In genomic region chr3:147445884-147446283, GRCm38 (mm10) we compare ENCODE assay signal across 16 mouse cellular contexts.
DNase-seq lines count a peak whose midpoint lies in the region; ATAC-seq and TF ChIP-seq lines count a peak whose summit lies in the region.
"Had no signal": no experiment of that assay in that cellular context is flagged by ENCODE, and none has a peak within 500 bp of the region (broad histone marks: within the 10 kb centered on the region; RNA-seq: fewer than 3 reads in every experiment).

No protein-coding gene starts in this region.

- H3K9ac ChIP-seq in kidney, postnatal 0 days (ENCODE audit: low read depth, low read length): no peak overlapping the region
- no peak overlapping the region for H3K9ac ChIP-seq in kidney, embryonic 14.5 days (ENCODE audit: low read depth, low read length)
- no peak overlapping the region for H3K9ac ChIP-seq in limb, embryonic 15.5 days
- H3K9ac ChIP-seq: lung, embryonic 14.5 days had no signal

- no peaks in the 10 kb centered on the region for H3K27me3 ChIP-seq in kidney, postnatal 0 days (ENCODE audit: insufficient read depth, low read length)
- H3K27me3 ChIP-seq in kidney, embryonic 14.5 days (ENCODE audit: control insufficient read depth, insufficient read depth, low read length): no peaks in the 10 kb centered on the region
- H3K27me3 ChIP-seq in limb, embryonic 15.5 days: no peaks in the 10 kb centered on the region

- no peak for ATAC-seq in kidney, postnatal 0 days (replicated peaks; ENCODE audit: low FRiP score, low read depth)
- ATAC-seq in kidney, embryonic 14.5 days (ENCODE audit: low FRiP score, low TSS enrichment): no peak
- no peak for ATAC-seq in limb, embryonic 15.5 days (ENCODE audit: insufficient number of reproducible peaks, low FRiP score, low TSS enrichment, low read depth)

- TF ChIP-seq CTCF in kidney, postnatal 0 days (IDR thresholded peaks at IDR 0.05; ENCODE audit: low read depth): no peak

- no peaks in the 10 kb centered on the region for H3K9me3 ChIP-seq in kidney, postnatal 0 days (replicated peaks; ENCODE audit: low read length)
- H3K9me3 ChIP-seq in kidney, embryonic 14.5 days (ENCODE audit: control insufficient read depth, low read length): no peaks in the 10 kb centered on the region
- no peaks in the 10 kb centered on the region for H3K9me3 ChIP-seq in limb, embryonic 15.5 days
- H3K9me3 ChIP-seq: hindbrain, embryonic 10.5 days had no signal

- 76% methylated on average over 8 of the region's 8 CpGs for WGBS in kidney, postnatal 0 days
- WGBS in kidney, embryonic 14.5 days: 85% methylated on average over 8 of the region's 8 CpGs
- WGBS in limb, embryonic 15.5 days: 33% methylated on average over 8 of the region's 8 CpGs

- no peaks in the 10 kb centered on the region for H3K4me1 ChIP-seq in kidney, postnatal 0 days (replicated peaks; ENCODE audit: insufficient read depth, low read length)
- H3K4me1 ChIP-seq in kidney, embryonic 14.5 days (ENCODE audit: control insufficient read depth, insufficient read depth, low read length): no peaks in the 10 kb centered on the region
- 0 out of 2 replicates have a peak, but pooled peaks cover 10% of the 10 kb centered on the region for H3K4me1 ChIP-seq in limb, embryonic 15.5 days

- no peaks in the 10 kb centered on the region for H3K36me3 ChIP-seq in kidney, postnatal 0 days (ENCODE audit: insufficient read depth, low read length)
- no peaks in the 10 kb centered on the region for H3K36me3 ChIP-seq in kidney, embryonic 14.5 days (ENCODE audit: control insufficient read depth, insufficient read depth, low read length)
- no peaks in the 10 kb centered on the region for H3K36me3 ChIP-seq in limb, embryonic 15.5 days
- H3K36me3 ChIP-seq: hindbrain, embryonic 10.5 days had no signal

- peak; percentile 25 for DNase-seq in kidney, postnatal 0 days (ENCODE audit: low spot score)
- peak; percentile 55 for DNase-seq in embryo, embryonic 11 days
- peak; percentile 11 for DNase-seq in gastrocnemius, postnatal 10 days
- no peak for DNase-seq in layer of hippocampus, adult 8-10 months (ENCODE audit: low spot score in 2 of 2)
- no peak for DNase-seq in frontal cortex, postnatal 14 days (ENCODE audit: low spot score in 2 of 2)
- DNase-seq in ovary, postnatal 14 days (ENCODE audit: low spot score): no peak
- DNase-seq: cerebellum, adult 2 months; kidney, adult 11 months; left cerebral cortex, postnatal 4 days; lung, embryonic 14.5 days; retina, postnatal 1 day had no signal

- no peak overlapping the region for H3K4me2 ChIP-seq in kidney, postnatal 0 days (ENCODE audit: low read length)
- no peak overlapping the region for H3K4me2 ChIP-seq in kidney, embryonic 14.5 days (replicated peaks; ENCODE audit: low read depth, low read length)
- H3K4me2 ChIP-seq in limb, embryonic 15.5 days: no peak overlapping the region
- H3K4me2 ChIP-seq: lung, embryonic 14.5 days; midbrain, embryonic 11.5 days had no signal

- no peak overlapping the region for H3K4me3 ChIP-seq in kidney, postnatal 0 days (replicated peaks; ENCODE audit: low read depth, low read length)
- H3K4me3 ChIP-seq in kidney, embryonic 14.5 days (ENCODE audit: low read length): no peak overlapping the region
- no peak overlapping the region for H3K4me3 ChIP-seq in limb, embryonic 15.5 days
- H3K4me3 ChIP-seq: hindbrain, embryonic 10.5 days; layer of hippocampus, adult 2 months had no signal

- H3K27ac ChIP-seq in kidney, postnatal 0 days: no peak overlapping the region
- H3K27ac ChIP-seq in kidney, embryonic 14.5 days (ENCODE audit: low read depth, low read length): no peak overlapping the region
- peak overlapping the region; percentile 66; the same call in 1 of the 2 replicates for H3K27ac ChIP-seq in limb, embryonic 15.5 days
- H3K27ac ChIP-seq: hindbrain, embryonic 10.5 days; layer of hippocampus, adult 2 months had no signal

Comparison
In these comparisons a context has a peak if more than half of its experiments do, and no peak if none do; other contexts are left out.
1. DNase-seq: peak in kidney, postnatal 0 days (single experiment), embryo, embryonic 11 days (single experiment) and gastrocnemius, postnatal 10 days (single experiment); none in layer of hippocampus, adult 8-10 months (0 of 2), frontal cortex, postnatal 14 days (0 of 2) and ovary, postnatal 14 days (single experiment).